Mouse (Mus musculus): ENCODE results near the gene Lrmp.
"Not testable (repeated sequence)": the region's sequence is repeated elsewhere in the genome, so short reads cannot be mapped to it uniquely, and the experiment has no call there.

The Lrmp gene

GRCm38 (mm10) chr6:145115476-145116097, at the start of gene Lrmp:
TSS of gene Lrmp (plus strand) at chr6:145115653.
- peak; percentile 51 for DNase-seq (ENCODE audit: extremely low read depth, low read depth)

GRCm38 (mm10) chr6:145066416-145066815, 49.0 kb upstream of the Lrmp start:
- DNase-seq (ENCODE audit: extremely low read depth, low read depth): no peak

- DNase-seq (ENCODE audit: extremely low read depth, low read depth): no peak
Observed at GRCm38 (mm10) chr6:145067679-145068078, 47.8 kb upstream of the Lrmp start.

- DNase-seq (ENCODE audit: extremely low read depth, low read depth): no peak
Observed at GRCm38 (mm10) chr6:145069397-145069796, 46.1 kb upstream of the Lrmp start.

DNA sequence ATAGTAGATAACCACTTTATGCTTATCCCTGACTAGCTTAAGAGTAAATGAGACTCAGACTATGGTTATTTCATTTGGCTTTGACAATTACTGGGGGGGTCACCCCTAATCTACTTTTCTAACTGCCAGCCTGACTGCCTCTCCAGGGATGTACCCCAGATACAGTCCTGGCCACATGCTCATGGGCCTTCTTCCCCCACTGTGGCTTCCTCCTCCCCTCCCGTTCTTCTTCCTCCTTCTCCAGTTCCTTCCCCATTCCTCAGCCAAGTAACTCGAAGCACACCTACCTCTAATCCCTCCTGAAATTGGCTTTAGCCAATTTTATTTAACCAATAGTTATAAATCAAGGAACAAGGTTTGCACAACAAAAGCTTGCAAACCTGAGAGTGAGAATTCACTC, 45.5 kb upstream of the Lrmp start:
- no peak for DNase-seq (ENCODE audit: extremely low read depth, low read depth)

DNA sequence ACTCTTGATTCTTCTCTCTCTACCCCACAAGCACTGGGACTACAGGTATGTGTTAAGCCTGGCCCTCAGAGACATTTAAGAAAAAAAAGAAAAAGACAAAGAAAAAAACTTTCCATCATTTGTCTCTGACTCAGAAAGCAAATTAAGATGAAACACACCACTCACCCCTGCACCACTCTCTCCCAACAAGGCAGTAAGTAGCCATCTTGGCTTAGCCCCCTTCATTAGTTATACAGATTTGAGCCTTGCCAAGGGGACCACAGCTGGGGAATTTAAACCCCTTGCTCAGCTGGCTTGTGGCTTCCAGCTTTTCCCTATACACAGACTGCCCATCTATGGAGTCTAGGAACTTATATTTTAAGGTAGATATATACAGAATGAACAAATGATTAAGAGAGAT, 41.0 kb upstream of the Lrmp start:
- no peak for DNase-seq (ENCODE audit: extremely low read depth, low read depth)

GRCm38 (mm10) chr6:145075088-145075547, 40.3 kb upstream of the Lrmp start:
- DNase-seq (ENCODE audit: extremely low read depth, low read depth): no peak

DNA sequence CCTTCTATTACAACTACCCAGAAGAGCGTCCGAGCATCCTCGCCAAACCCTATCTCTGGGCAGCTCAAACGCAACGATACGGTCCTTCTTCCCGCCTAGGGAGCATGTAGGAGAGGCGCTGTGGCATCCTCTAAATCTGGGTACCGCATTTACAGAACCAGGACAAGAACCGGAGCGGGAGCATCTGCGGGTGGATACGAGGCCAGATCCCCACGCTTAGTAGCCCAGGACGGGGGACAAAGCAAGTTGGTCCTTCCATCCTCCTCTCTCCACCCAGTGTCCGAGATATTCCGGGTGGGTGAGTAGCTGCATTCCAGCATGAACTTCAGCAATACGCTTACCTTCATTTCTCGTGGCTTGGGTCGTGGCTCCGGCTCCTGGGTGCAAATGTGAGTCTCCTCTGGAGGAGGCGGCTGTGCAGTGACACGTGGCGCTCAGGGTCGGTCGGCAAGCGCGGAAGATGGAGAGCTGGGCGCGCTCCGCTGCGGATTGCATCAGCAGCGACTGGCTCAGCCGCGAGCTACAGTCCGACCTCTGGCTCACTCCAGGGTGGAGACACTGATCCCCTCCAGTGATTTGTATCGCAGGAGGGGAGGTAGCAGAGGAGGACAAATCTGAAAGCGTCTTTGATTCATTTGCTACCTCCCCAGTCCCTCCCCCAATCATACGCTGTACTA, 39.8 kb upstream of the Lrmp start, which contains the start of gene Bcat1:
Gene Bcat1 (minus strand): TSS at position 637 of the 677 bp plus-strand sequence.
- no peak for DNase-seq (ENCODE audit: extremely low read depth, low read depth)

DNA sequence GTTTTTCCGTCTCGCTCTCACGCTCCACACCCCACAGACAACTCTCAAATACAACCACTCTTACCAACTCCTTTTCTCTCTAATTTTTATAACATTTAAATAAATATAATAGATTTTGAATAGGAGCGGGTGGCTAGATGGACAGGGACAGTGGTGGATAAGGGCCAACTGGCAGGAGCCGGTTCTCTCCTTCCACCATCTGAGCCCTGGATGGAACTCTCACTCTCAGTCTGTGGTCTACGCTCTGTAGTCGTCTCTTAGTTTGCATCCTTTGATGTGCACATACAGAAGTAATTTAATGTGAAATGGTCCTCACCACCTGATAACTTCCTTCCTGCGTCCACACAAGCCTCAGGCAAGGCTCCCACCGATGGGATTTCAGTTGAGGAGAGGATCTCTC, 39.2 kb upstream of the Lrmp start:
- no peak for DNase-seq (ENCODE audit: extremely low read depth, low read depth)

DNA sequence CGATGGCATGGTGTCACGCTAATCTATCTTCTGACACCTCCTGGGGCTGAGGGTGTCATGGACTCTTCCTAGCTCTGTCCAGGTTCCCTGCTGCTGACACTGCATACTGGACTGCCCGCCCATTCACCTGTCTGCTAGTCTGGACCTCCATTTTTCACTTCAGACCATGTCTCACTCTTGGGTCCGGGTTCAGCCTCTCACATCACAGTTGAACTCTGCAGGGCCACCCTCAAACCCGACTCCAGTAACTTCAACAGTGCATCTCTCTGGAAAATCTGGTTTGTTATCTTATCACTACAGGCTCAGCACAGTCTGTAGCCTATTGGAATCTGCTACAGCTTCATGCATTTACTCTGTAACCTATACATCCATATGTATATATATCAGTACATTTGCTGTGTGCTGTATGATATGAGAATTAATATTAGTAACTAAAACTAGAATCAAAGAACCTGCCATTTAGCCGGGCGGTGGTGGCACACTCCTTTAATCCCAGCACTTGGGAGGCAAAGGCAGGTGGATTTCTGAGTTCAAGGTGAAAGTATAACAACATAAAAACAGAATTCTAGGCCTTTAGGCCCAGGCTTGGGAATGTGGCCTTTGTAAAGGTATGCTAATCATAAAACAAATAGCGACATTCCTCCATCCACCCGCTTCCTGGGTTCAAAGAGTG, 36.2 kb upstream of the Lrmp start:
- DNase-seq (ENCODE audit: extremely low read depth, low read depth): no peak

DNA sequence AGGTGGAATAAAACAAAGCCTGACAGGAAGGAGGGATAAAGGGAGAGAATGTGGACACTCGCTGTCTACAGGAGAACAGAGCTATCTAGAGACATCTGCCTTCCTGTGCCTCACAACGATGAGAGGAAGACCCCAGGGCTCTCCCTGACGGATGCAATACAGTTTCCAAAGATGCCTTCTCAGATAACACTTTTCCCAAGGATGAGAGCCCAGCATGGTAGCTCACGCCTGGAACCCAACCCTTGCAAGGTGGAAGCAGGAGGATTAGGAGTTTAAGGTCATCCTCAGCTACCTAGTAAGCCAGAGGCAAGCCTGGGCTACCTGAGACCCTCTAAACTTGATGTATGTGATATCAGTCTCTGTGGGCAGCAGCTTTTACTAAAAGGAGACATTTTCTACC, 33.7 kb upstream of the Lrmp start:
- no peak for DNase-seq (ENCODE audit: extremely low read depth, low read depth)

DNA sequence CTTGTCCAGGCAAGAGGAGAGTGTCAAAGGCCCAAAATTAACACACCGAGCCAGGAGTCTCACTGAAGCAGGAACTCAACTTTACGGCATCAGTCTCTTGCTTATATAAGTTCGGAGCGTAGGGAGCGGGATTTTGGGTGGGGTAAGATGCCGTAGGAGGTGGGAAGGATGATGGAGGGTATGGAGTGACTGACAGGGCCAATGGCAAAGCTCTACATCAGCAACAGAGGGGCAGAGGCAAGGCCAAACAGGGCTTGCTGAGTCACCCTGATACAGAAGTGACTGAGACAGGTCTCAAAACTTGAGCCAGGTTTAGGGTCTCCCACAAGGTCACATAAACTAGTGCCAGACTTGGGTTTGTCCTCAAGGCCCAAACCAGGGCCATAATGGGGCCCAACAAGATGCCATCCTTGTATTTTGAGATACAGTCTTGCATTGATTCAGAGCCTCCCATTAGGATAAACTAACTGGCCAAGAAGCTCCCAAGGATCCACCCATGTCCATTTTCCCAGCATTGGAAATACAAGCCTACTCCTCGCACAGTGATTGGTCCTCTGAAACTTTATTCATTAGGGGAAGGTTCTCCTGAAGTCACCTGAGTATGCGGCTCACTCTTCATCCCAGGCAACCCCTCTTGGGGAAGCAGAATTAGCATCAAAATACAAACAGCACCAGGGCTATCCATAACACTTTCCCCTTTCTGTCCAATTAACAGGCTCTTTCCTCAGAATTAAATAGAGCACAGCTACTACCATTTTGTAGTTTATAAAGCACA, 30.9 kb upstream of the Lrmp start:
- DNase-seq (ENCODE audit: extremely low read depth, low read depth): no peak

DNA sequence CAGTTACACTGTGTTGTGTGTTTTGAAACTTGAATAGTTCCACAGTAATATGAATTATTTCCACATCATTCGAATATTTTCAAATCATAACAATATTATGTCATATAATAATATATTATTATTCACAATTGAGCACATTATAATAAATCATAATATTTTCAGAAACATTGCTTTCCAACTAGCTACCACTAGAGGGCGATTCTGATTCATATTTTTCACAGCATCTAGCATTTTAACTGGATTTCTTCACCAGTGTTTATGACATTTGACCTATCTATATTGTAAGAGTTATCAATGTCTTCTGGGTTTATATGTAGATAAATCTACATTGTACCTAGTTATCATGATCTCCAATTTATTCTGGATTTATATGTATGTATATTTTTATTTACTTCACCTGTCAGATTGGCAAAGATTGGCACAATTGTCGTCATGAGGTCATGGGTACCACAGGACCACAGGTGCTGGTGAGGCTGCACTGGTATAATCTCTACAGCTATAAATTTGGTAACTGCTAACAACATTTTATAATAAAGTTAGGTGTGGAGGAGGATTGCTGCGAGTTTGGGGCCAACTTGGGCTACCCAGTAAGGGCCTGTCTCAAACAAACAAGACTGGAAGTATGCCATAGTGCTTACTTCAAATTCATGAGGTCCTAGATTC, 26.9 kb upstream of the Lrmp start:
- no peak for DNase-seq (ENCODE audit: extremely low read depth, low read depth)

DNA sequence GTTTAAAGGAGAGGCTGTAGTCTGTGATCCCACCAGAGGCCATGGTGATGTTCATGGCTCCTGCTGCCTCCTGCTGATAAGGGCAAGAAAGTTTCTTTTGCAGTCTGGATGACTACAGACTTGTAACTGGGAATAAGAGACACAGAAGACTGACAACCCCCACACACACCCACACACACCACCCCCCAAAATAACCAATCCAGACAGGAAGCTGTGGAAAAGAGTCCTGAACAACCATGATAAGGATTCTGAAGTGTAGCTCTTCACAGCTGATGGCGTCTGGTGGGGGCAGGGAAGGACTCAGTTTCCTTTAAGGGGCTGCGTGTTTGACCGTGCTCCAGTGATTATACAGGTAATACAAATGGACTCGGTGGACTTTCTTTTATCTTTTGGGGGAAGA, 26.1 kb upstream of the Lrmp start:
- DNase-seq (ENCODE audit: extremely low read depth, low read depth): peak; percentile 60

DNA sequence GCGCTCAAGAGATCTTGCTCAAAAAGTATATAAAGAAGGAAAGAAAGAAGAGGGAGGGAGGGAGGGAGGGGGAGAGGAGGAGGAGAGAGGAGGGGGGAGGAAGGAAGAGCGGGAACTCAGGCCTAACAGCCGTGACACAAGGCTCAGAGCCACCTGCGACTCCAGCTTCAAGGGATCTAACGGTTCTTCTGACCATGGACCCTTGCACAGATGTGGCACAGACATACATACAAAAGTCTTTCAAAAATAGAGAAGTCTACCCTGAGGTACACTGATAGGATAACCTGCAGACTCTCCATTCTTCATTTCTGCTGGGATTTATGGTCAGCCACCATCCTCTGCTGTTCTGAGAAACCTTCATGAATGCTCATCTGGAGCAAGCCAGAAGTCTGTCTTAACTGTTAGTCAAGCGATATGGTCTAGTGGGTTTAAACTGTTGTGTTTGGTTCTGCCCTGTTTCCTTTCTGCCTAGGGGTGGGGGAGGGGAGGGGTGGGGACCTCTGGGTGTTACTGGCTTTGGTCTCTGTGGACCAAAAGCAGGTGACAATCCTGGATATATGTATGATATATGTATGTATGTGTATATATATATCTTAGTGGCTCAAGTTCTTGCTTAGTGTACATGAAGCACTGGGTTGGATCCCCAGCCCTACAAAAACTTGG, 25.1 kb upstream of the Lrmp start:
- DNase-seq (ENCODE audit: extremely low read depth, low read depth): no peak

DNA sequence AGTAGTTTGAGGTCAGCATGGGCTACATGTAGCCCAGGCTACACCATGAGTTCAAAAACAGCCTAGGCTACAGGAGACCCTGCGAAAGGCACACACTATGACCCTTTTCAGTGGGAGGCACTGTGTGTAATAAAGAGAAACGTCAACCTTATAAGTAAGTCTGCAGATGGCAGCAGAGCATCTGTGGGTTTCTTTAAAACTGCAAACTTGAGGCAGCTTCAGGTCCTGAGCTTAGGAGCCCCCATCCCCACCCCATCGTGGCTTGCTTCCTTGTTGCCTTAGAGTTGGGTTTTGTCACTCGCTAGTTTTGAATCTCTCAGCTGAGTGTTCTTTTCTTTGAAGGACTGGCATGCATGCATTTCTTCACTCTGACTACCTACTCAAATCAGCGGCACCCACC, 24.5 kb upstream of the Lrmp start:
- DNase-seq (ENCODE audit: extremely low read depth, low read depth): no peak

GRCm38 (mm10) chr6:145091998-145092397, 23.5 kb upstream of the Lrmp start:
- DNase-seq (ENCODE audit: extremely low read depth, low read depth): no peak

DNA sequence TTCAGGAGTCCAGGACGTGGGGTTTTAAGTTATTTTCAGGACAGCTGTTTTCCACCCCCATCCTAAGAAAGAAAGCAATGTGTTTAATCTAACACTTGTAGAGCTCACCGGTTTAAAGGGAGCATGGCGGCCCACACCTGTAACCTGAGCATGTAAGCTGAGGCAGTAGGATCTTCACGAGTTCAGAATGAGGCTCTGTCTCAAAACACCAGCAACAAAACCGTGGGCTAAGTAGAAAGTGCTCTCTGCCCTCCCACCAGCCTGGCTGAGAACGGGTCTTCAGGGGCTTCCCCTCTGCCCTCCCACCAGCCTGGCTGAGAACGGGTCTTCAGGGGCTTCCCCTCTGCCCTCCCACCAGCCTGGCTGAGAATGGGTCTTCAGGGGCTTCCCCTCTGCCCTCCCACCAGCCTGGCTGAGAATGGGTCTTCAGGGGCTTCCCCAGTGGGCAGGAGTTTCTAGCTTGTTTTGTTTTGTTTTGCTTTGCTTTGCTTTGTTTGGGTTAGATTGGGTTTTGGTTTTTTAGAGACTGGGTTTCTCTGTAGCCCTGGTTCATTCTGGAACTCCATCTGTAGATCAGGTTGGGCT, 22.3 kb upstream of the Lrmp start:
- DNase-seq (ENCODE audit: extremely low read depth, low read depth): not testable (repeated sequence)

DNA sequence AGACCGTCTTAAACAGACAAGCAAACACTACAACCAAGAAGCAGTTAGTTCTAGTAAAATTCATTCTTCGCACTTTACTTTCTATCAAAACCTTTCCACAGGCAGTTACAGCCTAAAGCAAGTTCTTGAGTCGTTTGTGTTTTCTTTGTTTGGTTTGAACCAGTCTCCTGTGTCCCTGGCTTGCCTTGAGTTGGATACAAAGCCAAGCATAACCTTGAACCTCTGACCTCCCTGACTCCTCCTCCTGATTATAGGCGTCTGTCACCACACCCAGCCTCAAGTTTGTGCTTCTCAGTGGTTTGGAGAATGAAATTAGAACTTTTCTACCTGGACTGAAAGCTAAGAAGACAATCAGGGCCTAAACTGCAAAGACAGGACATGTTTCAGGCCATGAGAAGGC, 21.0 kb upstream of the Lrmp start:
- no peak for DNase-seq (ENCODE audit: extremely low read depth, low read depth)

DNA sequence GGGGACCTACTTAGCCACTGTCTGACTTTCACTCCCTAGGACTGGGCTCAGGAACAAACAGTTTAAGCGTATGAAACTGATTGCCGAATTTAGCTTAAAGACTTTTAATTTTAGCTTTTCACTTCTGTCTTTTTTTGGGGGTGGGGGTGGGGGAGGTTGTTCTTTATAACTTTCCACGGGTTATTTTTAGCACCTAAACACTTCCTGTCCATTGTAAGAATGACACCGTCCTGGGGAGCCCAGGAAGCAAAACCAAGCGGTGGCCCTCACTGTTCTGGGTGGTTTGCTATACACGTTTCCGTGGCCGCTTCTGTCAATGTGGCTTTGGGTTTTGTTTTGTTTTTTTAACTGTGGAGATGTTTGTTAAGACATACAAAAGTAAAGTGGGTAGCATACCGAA, 14.5 kb upstream of the Lrmp start:
- no peak for DNase-seq (ENCODE audit: extremely low read depth, low read depth)

All from MEL-GATA-1-ER (cell line).